Mouse (Mus musculus): Measurements from ENCODE around the gene Zfp62. TPM values are rescaled to one million over a fixed set of nuclear protein-coding genes. Genes with fewer than 3 reads are reported as not detected.

Zfp62 gene
- polyA plus RNA-seq, 1 experiment = 14.4 TPM

DNA sequence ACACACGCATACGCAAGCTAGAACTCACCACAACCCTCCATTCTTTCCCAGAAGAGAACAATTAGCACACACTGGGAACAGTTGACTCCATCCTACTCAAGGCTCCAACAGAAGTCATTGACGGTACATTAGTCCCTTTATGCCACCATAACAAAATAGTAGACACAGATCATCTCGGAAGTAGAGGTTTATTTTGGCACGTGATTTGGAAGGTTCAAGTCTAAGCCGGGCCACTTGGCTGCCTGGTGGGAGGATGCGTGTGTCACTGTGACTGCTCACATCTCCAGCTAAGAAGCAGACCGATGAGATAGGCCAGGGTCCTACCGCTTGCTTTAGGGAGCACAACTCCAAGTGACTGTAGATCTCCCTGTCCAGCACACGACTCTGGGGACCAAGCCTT lies 64.2 kb downstream of the Zfp62 start:
- no peak overlapping the region for H3K27ac ChIP-seq (replicated peaks; ENCODE audit: low read depth, low read length)
- H3K4me3 ChIP-seq (ENCODE audit: insufficient read depth, low read depth, low read length) = no peak overlapping the region
- no peaks in the 10 kb centered on the region for H3K4me1 ChIP-seq (ENCODE audit: control insufficient read depth, insufficient read depth, insufficient read length, low read length)

DNA sequence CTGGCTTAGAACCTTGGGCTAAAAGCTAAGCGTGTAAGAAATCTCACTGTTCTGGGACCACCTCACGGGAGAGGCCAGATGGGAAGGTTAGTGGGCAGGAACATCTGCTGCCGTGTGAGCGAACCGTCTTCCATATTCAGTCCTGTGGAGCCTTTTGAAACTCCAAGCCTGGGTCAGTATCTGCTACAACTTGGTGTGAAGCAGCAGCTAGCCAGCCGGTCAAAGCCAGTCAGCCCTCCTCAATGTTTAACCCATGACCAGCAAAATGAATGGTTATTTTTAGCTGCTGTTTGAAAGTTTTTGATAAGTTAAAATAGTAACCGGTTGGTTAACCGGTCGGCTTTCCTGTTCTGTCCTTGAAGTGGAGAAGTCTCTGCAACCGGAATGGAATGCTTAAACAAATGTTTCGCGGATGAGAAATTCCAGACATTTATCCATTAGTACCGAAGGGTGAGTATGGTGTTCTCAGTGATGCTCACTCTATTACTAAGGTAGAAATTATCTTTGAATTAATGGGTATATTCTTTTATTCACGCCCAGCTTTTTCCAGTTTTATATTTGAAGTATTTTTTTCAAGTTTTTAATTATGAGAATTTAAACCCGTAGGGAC lies 65.0 kb downstream of the Zfp62 start:
- Histone ChIP-seq H3K4me1 (ENCODE audit: control insufficient read depth, insufficient read depth, insufficient read length, low read length) (no peaks in the 10 kb centered on the region), H3K4me3 (ENCODE audit: insufficient read depth, low read depth, low read length) (no peak overlapping the region), H3K27ac (replicated peaks; ENCODE audit: low read depth, low read length) (no peak overlapping the region)

Other genes with a start within 250 kb of the Zfp62 start
- gene Olfr56, start 224.4 kb upstream of the Zfp62 start, polyA plus RNA-seq (2012; ENCODE audit: insufficient read depth, insufficient read length, missing spikeins) = not detected in 2 replicates
- 1.2 TPM in 1 of 2 replicates, not detected in the other for gene 9930111J21Rik1, start 223.9 kb upstream of the Zfp62 start, polyA plus RNA-seq (2012; ENCODE audit: insufficient read depth, insufficient read length, missing spikeins)
- not detected in 2 replicates for gene Gm12185, start 211.1 kb upstream of the Zfp62 start, polyA plus RNA-seq (2012; ENCODE audit: insufficient read depth, insufficient read length, missing spikeins)
- gene Tgtp1, start 209.1 kb upstream of the Zfp62 start, polyA plus RNA-seq (2012; ENCODE audit: insufficient read depth, insufficient read length, missing spikeins) = 7.6 and 16.9 TPM in 2 replicates
- 1.8 and 4.0 TPM in 2 replicates for gene 9930111J21Rik2, start 152.1 kb upstream of the Zfp62 start, polyA plus RNA-seq (2012; ENCODE audit: insufficient read depth, insufficient read length, missing spikeins)
- 19.9 and 29.5 TPM in 2 replicates for gene Tgtp2, start 139.1 kb upstream of the Zfp62 start, polyA plus RNA-seq (2012; ENCODE audit: insufficient read depth, insufficient read length, missing spikeins)
- 2.9 and 4.6 TPM in 2 replicates for gene Ifi47, start 126.7 kb upstream of the Zfp62 start, polyA plus RNA-seq (2012; ENCODE audit: insufficient read depth, insufficient read length, missing spikeins)
- 0.38 TPM in 1 of 2 replicates, not detected in the other for gene Olfr1396, start 88.4 kb upstream of the Zfp62 start, polyA plus RNA-seq (2012; ENCODE audit: insufficient read depth, insufficient read length, missing spikeins)
- not detected in 2 replicates for gene Olfr1395, start 61.0 kb upstream of the Zfp62 start, polyA plus RNA-seq (2012; ENCODE audit: insufficient read depth, insufficient read length, missing spikeins)
- gene Olfr1394, start 48.9 kb upstream of the Zfp62 start, polyA plus RNA-seq (2012; ENCODE audit: insufficient read depth, insufficient read length, missing spikeins) = not detected in 2 replicates
- 12.3 and 23.2 TPM in 2 replicates for gene Btnl9, start 16.1 kb upstream of the Zfp62 start, polyA plus RNA-seq (2012; ENCODE audit: insufficient read depth, insufficient read length, missing spikeins)
- gene Mgat1, start 40.9 kb downstream of the Zfp62 start, polyA plus RNA-seq (2012; ENCODE audit: insufficient read depth, insufficient read length, missing spikeins) = 19.3 and 30.6 TPM in 2 replicates
- not detected in 2 replicates for gene Olfr1393, start 75.0 kb downstream of the Zfp62 start, polyA plus RNA-seq (2012; ENCODE audit: insufficient read depth, insufficient read length, missing spikeins)
- gene Olfr1392, start 82.0 kb downstream of the Zfp62 start, polyA plus RNA-seq (2012; ENCODE audit: insufficient read depth, insufficient read length, missing spikeins) = not detected in 2 replicates
- gene Olfr10, start 101.4 kb downstream of the Zfp62 start, polyA plus RNA-seq (2012; ENCODE audit: insufficient read depth, insufficient read length, missing spikeins) = not detected in 2 replicates
- gene Olfr1391, start 119.5 kb downstream of the Zfp62 start, polyA plus RNA-seq (2012; ENCODE audit: insufficient read depth, insufficient read length, missing spikeins) = not detected in 2 replicates
- not detected in 2 replicates for gene Olfr1390, start 131.9 kb downstream of the Zfp62 start, polyA plus RNA-seq (2012; ENCODE audit: insufficient read depth, insufficient read length, missing spikeins)
- not detected in 2 replicates for gene Olfr1389, start 219.8 kb downstream of the Zfp62 start, polyA plus RNA-seq (2012; ENCODE audit: insufficient read depth, insufficient read length, missing spikeins)
- gene Olfr1388, start 233.3 kb downstream of the Zfp62 start, polyA plus RNA-seq (2012; ENCODE audit: insufficient read depth, insufficient read length, missing spikeins) = not detected in 2 replicates

Data from brown adipose tissue, adult 24 weeks (tissue).